Mouse (Mus musculus) activated CD4-positive, CD25-positive, alpha-beta regulatory T cell, adult 4 months (primary cell): Measurements from ENCODE around the gene Scd1. TPM values are rescaled to one million over a fixed set of nuclear protein-coding genes. Genes with fewer than 3 reads are reported as not detected.

Experiments used
- ATAC-seq: one replicate; pipeline ENCODE4 v1.8.0; 2017
- polyA plus RNA-seq, 2 experiments: library from polyadenylated mRNA; unstranded; fragments of 100-300 nt; shearing (Covaris generic); gene quantifications; one replicate each; pipeline ENCODE4 v1.2.1; 2017

The Scd1 gene
- polyA plus RNA-seq, result 1 to 10 TPM in 1 of 2 experiments, not detected in 1; 3.2 TPM

DNA sequence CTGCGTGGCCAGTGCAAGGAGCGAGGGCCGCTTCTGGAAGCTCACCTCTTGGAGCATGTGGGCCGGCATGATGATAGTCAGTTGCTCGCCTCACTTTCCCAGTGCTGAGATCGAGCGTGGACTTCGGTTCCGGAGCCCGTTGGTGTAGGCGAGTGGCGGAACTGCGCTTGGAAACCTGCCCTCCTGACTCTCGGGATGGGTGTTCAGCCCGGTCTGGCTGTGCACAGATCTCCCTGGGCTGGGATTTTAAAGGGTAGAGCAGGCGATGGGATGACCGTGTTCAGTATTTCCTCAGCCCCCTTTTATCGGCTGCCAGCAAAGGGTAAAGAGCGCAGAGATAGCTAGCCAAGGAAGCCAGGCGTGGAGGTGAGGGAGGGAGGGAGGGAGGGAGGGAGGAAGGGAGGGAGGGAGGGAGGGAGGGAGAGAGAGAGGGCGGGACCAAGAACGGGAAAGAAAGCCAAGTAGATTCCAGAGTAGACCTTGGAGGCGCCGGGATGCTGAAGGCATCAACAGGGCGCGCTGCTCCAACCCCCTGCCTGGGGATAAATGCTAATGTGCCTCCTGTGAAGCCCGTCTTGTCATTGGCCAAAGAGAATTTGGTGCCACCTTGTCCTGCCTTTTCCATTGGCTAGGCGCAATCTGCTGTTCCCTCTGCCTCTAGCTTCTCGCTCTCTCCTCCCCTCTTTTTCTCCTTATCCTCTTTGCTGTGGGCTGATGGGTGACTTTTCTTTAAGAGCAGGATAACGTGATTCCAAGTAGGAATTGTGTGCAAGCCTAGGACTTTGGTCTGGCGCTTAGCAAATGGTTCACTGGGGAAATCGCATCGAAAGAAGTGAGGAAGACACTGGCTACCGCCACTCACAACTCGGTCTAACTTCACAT is at the start of gene Scd1:
Scd1 (minus strand) TSS at position 539 of the 882 bp plus-strand sequence.
- no peak for ATAC-seq

DNA sequence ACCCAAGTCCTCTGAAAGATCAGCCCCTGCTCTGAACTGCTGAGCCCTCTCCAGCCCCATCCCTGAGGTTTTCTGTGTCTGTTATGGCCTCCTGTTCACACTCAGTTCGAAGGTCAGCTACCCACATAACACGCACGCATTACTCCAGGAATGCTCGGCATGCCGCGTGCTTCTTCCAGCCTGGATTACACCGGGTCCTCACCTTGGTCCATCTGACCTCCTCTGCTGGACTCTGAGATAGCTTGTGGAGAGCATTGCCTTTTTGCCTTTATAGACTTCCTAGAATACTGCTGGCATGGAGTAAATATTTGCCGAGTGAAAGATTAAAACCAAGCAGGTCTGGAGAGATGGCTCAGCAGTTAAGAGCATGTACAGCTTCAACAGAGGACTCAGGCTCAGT is 47.7 kb upstream of the Scd1 start:
- ATAC-seq, result no peak

DNA sequence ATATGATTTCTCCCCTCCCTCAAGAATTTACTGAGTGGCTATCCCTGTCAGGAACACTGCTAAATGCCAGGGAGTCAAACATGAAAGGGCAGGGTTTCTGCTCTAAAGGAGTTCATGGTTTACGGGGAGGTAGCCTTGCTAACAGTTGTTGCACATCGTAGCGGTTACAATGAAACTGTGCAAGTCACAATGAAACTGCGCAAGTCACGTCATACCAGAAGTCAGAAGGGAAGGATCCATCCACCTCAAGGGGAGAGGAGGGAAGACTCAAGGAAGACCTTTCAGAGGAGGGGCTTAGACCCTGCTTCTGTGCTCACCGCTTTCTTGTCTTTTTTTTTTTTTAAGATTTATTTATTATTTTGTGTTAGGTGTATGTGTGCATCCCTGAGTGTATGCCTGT is 47.2 kb upstream of the Scd1 start:
- ATAC-seq, result no peak

DNA sequence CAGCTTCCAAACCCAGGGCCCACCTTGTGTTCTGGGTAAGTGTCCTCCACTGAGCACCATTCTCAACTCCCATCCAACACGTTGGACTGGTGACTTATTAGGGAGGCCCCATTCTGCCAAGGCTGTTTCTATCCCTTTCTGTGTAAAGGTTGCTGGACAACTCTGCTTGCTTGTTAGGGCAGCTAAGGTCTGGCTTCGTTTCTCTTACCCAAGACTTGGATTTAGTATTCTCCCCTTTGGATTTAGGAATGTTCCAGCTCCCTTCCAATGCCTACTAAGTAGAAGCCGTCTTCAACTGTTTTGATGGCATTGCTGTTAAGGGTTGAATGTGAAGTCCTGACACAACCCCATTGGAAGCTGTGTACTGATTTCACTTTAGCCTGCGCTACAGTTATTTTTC is 40.2 kb upstream of the Scd1 start:
- no peak for ATAC-seq

DNA sequence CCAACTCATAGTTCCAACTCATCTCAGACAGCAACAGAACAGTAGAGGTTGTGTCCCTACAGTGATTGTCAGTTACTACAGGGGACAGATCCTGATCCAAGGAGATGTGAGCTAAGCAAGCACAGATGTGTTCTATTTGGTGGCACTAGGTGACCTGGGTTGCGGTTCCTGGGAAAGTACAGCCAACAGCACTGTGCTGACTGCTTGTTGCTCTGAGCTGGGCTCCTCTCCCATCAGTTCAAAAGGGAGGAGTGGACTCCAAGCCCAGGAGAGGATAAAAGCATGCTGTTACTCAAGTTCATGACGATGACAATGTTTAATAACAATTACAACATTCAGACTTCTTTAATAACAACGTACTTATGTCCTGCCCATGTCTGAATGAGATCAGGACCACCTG is 38.1 kb upstream of the Scd1 start:
- ATAC-seq, result no peak

DNA sequence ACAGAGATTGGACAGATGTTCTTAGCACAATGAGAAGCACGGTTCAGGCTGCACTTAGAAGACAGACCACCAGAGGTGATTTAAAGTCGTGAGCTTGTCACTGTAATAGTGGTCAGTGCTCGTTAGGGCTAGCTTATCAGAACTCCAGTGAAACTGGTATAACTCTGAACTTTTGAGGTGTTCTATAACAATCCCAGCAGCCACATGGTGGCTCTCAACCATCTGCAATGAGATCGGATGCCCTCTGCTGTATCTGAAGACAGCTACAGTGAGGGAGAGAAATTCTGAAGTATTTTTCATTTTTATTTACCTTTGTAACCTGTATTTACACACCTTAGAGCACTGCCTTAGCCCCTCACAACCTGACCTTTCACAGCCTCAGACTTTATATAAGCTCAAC is 31.6 kb upstream of the Scd1 start:
- ATAC-seq, result no peak

DNA sequence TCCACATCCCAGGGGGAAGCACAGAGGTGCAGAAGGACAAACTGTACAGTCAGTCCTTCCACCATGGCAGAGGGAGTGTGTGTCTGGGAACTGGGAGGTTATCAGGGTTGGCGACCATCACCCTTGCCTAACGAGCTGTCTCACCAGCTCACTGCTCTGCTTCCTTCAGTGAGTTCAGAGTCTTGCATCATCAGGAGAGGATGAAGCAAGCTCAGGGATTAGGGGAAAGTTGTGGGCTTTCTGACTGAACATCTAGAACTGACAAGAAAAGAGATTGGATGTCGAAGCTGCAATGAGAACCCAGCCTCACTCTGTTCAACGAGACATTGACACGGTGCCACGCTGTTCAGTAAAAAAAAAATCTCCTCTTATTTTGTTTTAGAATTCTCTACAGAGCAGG is 30.3 kb upstream of the Scd1 start:
- no peak for ATAC-seq

DNA sequence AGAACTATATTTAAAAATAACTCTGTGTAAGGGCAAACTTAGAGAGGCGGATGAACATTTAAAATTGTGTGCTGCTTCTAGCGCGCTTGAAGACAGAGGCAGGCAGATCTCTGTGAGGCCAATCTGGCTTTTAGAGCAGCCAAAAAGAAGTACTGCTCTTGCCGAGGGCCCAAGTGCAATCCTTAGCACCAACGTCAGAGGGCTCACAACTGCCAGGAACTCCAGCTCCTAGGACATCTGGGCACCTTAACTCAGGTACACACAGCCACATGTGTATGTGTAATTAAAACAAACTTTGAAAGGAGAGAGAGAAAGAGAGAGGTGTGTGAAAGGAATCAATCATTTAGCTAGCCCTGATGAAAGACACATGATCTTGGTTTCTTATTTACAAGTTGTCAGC is 24.4 kb upstream of the Scd1 start:
- no peak for ATAC-seq

DNA sequence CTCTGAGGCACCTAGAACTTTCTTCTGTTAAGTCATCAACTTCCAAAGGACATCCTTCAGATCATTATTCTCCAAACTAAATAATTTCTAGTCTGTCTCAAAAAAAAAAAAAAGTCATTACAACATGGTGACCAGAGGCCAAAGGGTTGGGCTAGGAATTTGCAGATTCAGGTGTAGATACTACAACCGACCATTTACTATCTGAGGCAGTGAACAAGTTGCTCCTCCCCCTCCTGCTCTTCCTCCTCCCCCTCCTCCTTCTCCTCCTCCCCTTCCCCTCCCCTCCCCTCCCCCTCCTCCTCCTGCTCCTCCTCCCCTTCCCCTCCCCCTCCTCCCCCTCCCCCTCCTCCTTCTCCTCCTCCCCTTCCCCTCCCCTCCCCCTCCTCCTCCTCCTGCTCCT is 20.0 kb upstream of the Scd1 start:
- no peak for ATAC-seq

DNA sequence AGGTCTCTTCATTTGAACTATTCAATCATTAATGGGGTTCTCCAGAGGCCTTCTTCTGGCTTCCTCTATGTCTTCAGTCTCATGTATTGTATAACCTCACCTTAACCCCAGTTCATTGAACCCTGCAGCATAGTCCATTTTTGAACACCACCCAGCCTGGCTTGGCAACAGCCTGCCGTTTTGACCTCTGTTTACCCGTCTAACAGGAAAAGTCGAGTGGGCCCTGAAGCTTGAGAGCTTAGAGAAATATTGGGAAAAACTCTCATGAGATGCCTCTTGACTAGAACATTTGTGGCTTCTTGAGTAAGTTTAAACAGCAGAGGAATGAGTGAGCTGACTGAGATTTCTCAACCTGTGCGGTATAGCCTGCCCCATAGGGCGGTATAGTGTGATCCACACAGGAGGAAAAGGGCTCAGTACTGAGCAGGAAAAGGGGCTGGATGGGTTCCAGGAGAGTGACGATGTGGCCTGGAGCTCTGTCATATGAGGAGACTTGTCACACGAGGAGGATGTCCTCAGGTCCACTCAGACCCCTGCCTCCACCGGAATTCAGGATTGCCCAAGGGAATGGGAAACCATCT is 14.5 kb upstream of the Scd1 start:
- no peak for ATAC-seq

DNA sequence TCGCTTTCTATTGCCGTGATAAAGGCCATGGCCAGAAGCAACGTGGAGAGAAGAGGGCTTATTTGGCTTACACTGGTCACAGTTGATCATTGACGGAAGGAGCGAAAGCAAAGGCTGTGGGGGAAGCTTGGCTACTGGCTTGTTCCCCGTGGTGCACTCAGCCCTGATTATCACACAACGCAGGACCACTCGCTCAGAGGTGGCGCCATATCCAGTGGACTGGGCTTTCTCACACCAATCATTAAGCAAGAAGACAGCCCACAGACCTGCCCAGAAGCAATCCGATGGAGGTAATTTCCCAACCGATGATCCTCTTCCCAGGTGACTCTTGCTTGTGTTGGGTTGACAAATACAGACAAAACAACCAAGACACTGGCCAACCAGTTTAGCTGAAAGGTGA is 11.9 kb upstream of the Scd1 start:
- ATAC-seq, result no peak

DNA sequence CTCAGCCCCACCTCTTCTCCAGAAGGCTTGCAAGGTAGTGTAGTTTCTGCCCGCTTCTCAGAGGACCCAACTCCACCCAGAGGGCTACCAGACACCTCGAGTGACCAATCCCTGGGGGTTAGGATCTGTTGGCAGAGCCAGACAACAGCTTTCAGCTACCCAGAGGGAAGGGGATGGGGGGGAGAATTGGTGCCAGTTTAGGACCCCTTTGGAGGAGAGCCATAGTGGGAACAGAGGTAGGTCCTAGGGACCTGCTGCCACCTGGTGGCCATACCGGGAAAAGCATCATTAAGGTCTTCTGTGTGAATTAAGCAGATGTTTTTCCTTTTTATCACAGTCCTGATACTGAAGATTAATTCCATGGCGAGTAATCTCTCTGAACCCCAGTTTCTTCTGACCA is 11.3 kb upstream of the Scd1 start:
- no peak for ATAC-seq

DNA sequence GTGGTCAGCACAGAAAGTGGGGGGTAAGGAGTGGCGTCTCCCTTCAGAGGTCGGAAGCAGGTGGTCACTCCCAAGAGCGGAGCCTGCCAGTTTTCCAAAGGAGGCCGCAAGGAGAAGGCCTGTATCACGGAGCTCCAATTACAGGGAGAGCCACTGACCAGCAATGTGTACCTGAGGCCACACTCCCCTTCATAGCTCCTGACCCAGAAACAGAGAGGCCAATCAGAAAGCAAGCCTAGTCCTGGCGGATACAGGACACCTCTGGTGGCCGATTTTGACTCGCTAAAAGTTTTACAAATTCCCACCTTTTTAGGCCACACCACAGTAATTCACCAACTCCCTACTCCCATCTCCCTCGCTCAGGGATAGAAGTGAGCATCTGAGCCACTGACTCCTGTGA is 10.9 kb upstream of the Scd1 start:
- ATAC-seq, result no peak

DNA sequence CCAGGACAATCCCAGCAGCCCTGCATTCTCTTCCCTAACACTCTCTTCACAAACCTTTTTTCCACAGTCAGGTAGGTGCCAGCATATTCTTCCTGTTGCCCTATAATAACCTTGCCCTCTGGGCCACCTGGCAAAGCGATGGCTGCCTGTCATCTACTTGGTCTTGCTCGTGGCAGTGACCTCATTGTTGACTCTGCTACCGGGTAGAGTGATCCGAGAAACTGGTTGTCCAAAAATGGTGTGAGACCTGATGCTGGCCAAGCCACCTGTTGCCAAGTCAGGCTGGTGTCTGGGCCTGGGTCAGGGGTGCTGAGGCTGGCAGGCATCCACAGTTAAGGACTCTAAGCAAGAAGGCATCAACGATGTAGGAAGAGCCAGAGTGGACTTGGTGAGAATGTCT is 10.4 kb upstream of the Scd1 start:
- no peak for ATAC-seq

DNA sequence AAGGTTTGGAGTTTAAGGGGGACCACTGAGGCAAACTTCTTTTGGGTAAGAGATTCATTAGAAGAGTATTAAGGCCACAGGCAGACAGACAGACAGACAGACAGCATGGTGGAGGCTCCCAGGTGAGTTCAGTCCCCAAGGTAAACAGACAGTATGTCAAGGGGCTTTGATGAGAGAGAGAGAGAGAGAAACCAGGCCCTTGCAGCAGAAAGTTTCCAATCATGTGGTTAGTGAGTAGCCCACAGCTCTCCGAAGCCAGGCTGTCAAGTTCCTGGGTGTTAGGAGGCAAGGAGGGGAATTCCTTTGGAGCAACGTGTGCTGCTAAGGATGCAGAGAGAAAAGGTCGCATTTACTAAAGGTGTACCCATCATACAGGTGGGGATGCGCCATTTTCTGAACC is 9.8 kb upstream of the Scd1 start:
- no peak for ATAC-seq

DNA sequence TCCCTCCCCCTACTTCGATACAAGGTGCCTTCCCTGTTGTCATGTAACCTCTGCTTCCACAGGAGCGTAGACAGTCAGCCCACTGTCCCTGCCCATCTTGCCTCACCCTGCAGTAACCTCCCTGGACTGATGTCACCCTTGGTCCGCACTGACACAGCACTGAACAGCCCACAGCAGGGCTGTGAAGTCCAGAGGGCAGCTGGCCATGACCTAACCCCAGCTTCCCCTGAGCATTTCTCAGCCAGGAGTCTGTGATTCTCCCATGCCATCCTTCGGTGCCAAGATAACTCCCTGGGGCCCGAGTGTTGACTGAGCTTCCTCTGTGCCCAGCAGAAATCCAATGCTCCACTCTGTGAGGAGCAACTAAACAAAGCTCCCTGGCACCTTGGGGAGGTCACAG is 8.6 kb upstream of the Scd1 start:
- ATAC-seq, result no peak

DNA sequence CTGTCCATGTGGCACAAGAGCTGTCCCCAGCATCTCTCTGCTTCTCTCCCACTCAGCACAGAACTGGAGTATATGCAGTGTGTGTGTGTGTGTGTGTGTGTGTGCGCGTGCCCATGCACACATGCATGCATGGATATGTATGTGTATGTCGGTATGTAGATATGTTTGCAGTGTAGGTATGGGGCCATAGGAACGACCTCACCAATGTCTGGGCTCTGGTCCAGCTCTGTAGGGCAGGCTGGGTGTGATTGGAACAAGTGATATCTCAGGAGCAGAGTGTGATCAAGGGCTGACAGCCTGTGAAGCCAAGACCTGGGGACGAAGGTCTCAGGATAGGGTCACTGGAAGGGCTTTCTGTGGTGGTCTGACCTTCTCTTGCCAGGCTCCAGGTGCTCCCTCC is 7.8 kb upstream of the Scd1 start:
- no peak for ATAC-seq

DNA sequence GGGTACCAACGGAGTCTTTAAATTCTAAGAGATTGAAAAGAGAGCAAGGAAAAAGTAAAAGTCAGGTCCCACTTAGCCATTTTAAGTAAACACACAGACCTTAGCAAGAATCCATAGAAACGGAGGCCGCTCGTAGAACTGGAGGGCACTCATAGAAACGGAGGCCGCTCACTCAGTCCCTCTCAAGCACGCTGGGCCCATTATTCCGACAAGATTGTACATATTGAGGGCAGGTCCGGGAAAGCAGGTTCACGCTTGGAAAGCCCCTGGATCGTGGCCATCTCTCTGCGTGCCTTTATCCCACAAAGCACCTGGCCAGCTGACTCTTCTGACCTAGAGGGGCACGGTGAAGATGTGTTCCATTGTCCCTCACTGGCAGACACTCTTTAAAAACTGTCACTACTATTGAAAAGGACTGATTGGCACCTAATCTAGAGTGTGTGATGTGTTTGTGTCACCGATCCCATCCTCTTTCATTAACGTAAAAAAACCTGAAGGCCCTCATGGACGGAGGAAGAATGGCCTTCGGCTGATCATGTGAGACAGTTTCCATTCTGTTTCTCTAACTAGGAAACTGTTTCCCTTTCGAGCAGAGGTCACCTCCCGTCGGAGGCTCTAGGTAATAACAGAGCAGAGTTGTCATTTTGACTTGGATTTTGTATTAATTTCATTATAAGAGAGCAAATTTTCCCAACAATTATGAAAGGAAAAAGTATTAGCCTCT is 2.8 kb upstream of the Scd1 start:
- no peak for ATAC-seq

DNA sequence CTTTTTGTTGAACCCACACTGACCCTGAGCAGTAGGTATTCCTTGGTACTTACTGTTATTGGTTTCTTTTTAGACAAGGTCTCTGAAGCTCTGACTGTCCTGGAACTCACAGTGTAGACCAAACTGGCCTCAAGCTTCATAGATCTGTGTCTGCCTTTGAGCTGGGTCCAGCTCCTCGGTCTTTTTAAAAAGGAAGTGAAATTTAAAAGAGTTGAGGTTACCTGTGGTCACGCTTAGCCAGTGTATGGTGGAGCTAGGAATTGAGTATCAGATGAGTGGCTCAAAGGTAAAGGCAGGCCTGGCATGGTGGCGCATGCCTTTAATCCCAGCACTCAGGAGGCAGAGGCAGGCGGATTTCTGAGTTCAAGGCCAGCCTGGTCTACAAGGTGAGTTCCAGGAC is 916 bp upstream of the Scd1 start:
- ATAC-seq, result no peak

DNA sequence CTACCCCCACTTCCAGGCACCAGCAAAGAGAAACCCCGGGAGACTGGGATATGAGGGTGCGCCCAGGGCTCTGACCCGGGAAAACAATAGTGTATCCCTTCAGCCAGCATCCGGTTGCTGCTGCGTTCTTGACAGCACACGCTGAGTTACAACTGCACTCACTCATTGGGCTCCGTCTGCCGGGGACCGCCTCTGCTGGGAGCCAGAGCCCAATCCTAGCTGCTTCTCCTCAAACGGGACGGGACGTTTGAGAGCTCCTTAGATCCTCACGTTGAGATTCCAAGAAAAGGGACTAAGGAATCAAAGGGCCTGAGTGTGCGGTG is 505 bp upstream of the Scd1 start:
- ATAC-seq, result no peak

DNA sequence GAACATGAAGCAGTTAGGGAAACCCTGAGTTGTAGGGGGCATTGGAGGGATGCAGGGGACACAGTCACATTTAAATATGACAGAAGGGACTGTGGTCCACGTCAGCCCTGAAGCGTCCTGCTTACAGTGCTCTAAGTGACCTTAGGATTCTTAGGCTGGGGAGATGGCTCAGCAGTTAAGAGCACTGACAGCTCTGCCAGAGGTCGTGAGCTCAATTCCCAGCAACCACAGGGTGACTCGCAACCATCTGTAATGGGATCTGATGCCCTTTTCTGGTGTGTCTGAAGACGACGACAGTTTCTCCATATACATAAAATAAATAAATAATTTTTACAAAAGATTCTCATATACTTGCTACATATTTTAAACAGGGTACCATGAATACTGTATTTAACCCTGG is 4.1 kb downstream of the Scd1 start:
- no peak for ATAC-seq

DNA sequence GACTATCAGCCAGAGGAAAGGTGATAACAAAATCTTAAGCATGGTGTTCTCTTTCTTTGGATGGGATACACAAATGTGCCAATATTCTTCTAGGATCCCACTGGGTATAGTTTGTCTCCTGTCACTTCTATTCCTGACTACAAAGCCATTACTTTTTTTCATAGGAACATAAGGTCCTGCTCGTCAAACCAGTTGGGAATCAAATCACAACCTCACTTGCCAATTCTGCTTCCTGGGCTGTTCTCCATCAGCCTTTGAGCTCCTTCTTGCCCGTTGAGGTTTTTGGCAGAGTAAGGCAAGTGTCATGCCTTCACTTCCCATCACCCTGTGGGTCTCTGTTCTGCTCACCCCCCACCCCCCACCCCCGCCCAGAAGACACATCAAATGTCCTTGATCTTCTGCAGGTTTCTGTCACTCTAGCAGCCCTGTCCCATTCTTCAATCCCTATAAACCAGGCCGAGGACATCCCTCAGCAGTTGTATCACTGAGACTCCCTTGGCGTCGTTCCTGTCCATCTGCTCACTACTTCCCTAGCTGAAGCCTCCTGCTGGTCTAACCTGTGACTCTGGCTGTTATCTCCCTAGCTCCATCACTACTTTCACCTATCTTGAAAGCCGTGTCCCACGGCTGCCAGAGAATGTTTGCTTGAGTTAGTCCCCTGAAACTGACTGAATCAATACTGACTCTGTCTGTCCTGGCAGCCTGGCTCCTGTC is 7.0 kb downstream of the Scd1 start:
- ATAC-seq, result no peak

DNA sequence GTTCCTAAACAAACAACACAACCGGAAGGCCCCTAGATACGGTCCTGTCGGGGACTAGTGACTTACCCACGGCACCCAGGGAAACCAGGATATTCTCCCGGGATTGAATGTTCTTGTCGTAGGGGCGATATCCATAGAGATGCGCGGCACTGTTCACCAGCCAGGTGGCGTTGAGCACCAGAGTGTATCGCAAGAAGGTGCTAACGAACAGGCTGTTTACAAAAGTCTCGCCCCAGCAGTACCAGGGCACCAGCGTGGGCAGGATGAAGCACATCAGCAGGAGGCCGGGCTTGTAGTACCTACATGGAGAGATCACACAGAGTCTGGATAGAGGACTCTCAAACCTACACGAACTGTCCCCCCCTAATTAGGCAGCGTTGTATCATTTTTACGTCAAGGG is 7.6 kb downstream of the Scd1 start:
- ATAC-seq, result no peak
